Mouse (Mus musculus): ENCODE measurements around the gene Tmbim6. TPM values are rescaled to one million over a fixed set of nuclear protein-coding genes. Genes with fewer than 3 reads are reported as not detected.
A peak's percentile ranks its signal among the peaks of the same experiment; 100 is the strongest.
"Not testable (repeated sequence)": the region's sequence is repeated elsewhere in the genome, so short reads cannot be mapped to it uniquely, and the experiment has no call there.

Gene Tmbim6
- polyA plus RNA-seq, 1 experiment from 2014 or later: 225 TPM

DNA sequence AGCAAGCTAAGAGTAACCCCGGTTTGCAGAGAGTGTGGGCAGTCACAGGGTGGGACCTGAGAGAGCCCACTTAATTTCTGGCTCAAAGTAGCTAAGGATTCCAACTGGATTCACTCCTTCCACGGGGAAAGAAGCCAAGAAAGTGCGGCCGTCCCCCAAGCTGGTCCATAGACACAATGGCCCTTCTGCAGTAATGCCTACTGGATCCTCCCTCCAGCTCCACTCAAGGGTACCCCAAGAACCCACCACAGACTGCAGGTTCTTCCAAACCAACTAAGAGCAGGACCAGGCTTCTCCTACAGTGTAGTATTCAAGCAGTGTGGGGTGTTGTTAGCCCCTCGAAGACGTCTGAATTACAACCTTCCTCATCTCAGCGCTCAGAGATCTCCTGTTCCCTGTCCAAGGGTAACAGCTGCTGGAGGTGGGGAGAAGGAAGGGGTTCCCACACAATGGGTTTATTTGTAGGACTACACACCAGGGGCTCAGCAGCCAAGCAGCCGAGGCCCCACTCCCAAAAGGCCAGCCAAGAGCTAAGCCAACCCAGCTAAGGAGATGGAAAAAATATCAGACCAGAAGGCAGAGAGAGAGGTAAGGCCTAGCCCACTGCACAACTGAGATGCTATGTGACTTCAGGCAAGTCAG is 48.3 kb downstream of the Tmbim6 start:
- Histone ChIP-seq H3K27ac (replicated peaks; ENCODE audit: low read depth, low read length) (0 out of 2 replicates have a peak overlapping the region, but pooled peaks have one; percentile 21), H3K9me3 (ENCODE audit: control insufficient read depth, low read length) (no peaks in the 10 kb centered on the region), H3K4me2 (ENCODE audit: low read depth, severe bottlenecking) (no peak overlapping the region), H3K4me3 (ENCODE audit: low read depth, low read length) (no peak overlapping the region), H3K36me3 (ENCODE audit: control insufficient read depth, insufficient read depth, low read length) (no peaks in the 10 kb centered on the region; the same call in 1 of the 2 replicates), H3K27me3 (ENCODE audit: control insufficient read depth, insufficient read depth, low read length) (no peaks in the 10 kb centered on the region), H3K9ac (ENCODE audit: low read length) (peak overlapping the region; percentile 22; the same call in 1 of the 2 replicates), H3K4me1 (ENCODE audit: control insufficient read depth, insufficient read depth, low read length) (peaks cover 17% of the 10 kb centered on the region)
- no peak for DNase-seq (ENCODE audit: low spot score)
- WGBS: 77% methylated on average over 8 of the region's 8 CpGs
- ATAC-seq (ENCODE audit: insufficient number of reproducible peaks, low FRiP score, low TSS enrichment, low read depth): no peak

DNA sequence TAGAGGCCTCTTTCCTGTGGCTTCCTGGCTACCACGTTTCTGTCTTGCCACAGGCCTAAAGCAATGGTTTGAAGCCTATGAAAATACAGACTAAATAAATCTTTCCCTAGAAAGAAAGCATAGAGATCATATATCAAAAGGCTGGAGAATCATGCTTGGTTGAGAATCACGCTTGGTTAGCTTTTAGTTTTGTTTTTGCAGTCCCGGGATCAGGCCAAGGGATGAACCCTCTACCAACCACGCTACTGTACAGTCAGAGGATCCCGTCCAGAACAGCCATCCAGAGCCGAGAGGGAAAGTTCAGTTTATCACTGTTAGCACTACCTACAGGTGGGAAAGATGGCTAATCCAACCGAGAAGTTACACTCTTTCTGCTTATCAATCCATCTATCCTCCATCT is 49.7 kb downstream of the Tmbim6 start:
- H3K4me2 ChIP-seq (ENCODE audit: low read depth, severe bottlenecking): no peak overlapping the region
- 79% methylated on average over 7 of the region's 7 CpGs for WGBS
- H3K4me3 ChIP-seq (ENCODE audit: low read depth, low read length): no peak overlapping the region
- no peak overlapping the region for H3K9ac ChIP-seq (ENCODE audit: low read length)
- peaks cover 13% of the 10 kb centered on the region for H3K4me1 ChIP-seq (ENCODE audit: control insufficient read depth, insufficient read depth, low read length)
- no peak for ATAC-seq (ENCODE audit: insufficient number of reproducible peaks, low FRiP score, low TSS enrichment, low read depth)
- no peaks in the 10 kb centered on the region for H3K27me3 ChIP-seq (ENCODE audit: control insufficient read depth, insufficient read depth, low read length)
- no peak for DNase-seq (ENCODE audit: low spot score)
- no peaks in the 10 kb centered on the region for H3K9me3 ChIP-seq (ENCODE audit: control insufficient read depth, low read length)
- no peak overlapping the region for H3K27ac ChIP-seq (replicated peaks; ENCODE audit: low read depth, low read length)
- H3K36me3 ChIP-seq (ENCODE audit: control insufficient read depth, insufficient read depth, low read length): no peaks in the 10 kb centered on the region; the same call in 1 of the 2 replicates

DNA sequence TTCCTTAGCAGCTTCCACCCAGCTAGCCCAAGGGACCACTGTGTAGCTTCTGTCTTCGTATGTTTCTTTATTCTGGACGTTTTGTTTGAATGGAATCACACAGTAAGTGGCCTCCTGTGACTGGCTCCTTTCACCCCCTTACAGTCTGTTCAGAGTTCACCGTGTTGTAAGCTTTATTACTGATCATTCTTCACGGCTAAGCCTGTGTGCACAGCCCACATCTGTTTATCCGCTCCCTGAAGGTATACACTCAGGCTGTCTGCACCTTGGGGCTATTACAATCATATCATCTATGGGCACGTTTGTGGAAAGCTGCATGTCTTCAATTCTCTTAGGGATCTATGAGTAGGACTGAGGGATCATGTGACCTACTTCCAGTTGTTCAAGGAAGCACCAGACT is 52.9 kb downstream of the Tmbim6 start:
- H3K4me2 ChIP-seq (ENCODE audit: low read depth, severe bottlenecking): no peak overlapping the region
- DNase-seq (ENCODE audit: low spot score) (no peak), ATAC-seq (ENCODE audit: insufficient number of reproducible peaks, low FRiP score, low TSS enrichment, low read depth) (no peak)
- no peak overlapping the region for H3K9ac ChIP-seq (ENCODE audit: low read length)
- no peak overlapping the region for H3K27ac ChIP-seq (replicated peaks; ENCODE audit: low read depth, low read length)
- peaks cover 8% of the 10 kb centered on the region for H3K4me1 ChIP-seq (ENCODE audit: control insufficient read depth, insufficient read depth, low read length)
- WGBS: 81% methylated on average over 6 of the region's 6 CpGs
- H3K9me3 ChIP-seq (ENCODE audit: control insufficient read depth, low read length): no peaks in the 10 kb centered on the region
- H3K36me3 ChIP-seq (ENCODE audit: control insufficient read depth, insufficient read depth, low read length): no peaks in the 10 kb centered on the region; the same call in 1 of the 2 replicates
- no peaks in the 10 kb centered on the region for H3K27me3 ChIP-seq (ENCODE audit: control insufficient read depth, insufficient read depth, low read length)
- H3K4me3 ChIP-seq (ENCODE audit: low read depth, low read length): no peak overlapping the region

DNA sequence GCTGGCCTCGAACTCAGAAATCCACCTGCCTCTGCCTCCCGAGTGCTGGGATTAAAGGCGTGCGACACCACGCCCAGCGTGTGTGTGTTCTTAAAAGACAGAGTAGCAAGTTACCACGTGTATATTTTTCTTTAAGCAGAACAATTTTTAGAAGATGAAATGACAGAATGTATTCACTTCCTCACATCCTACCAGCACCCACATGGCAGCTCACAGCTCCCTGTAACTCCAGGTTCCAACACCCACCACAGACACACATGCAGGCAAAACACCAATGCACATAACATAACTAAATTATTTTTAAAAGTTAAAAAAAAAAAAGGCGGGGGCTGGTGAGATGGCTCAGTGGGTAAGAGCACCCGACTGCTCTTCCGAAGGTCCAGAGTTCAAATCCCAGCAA is 53.5 kb downstream of the Tmbim6 start:
- not testable (repeated sequence) for H3K4me1 ChIP-seq (ENCODE audit: control insufficient read depth, insufficient read depth, low read length); H3K9ac ChIP-seq (ENCODE audit: low read length); H3K4me3 ChIP-seq (ENCODE audit: low read depth, low read length); H3K36me3 ChIP-seq (ENCODE audit: control insufficient read depth, insufficient read depth, low read length); DNase-seq (ENCODE audit: low spot score); H3K27ac ChIP-seq (replicated peaks; ENCODE audit: low read depth, low read length); H3K27me3 ChIP-seq (ENCODE audit: control insufficient read depth, insufficient read depth, low read length); H3K4me2 ChIP-seq (ENCODE audit: low read depth, severe bottlenecking); H3K9me3 ChIP-seq (ENCODE audit: control insufficient read depth, low read length); ATAC-seq (ENCODE audit: insufficient number of reproducible peaks, low FRiP score, low TSS enrichment, low read depth)
- WGBS: 89% methylated on average over 10 of the region's 10 CpGs

DNA sequence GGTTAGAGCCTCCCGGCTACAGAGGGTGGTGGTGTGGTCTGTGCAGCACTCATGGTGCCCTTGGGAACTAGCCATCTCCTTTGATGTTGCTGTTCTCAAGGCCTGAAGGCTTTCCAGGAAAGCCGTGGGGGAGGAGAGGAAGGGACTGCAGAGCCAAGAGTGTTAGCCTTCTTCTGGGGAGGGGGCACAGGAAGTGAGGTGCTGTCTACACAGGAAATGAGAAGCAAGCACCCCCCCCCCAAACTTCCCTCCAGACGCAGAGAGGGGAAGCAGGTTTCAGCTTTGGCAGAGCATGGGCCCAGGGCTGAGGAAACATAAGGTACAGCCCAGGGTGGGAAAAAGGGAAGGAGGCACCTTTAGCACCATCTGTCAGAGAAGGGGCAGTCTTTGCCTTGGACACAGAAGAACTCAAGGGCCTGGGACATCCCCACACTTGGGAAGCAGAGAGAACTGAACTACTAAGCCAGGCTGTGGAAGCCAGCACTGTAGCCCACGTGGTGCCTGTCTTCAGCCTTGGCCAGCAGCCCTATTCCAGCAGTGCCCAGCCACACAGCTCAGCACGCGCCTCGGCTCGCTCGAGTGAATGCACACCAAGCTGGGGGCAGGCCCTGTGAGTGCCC is 56.6 kb downstream of the Tmbim6 start:
- Histone ChIP-seq H3K4me3 (ENCODE audit: low read depth, low read length) (no peak overlapping the region), H3K4me2 (ENCODE audit: low read depth, severe bottlenecking) (no peak overlapping the region), H3K27ac (replicated peaks; ENCODE audit: low read depth, low read length) (peak overlapping the region; percentile 16; the same call in 1 of the 2 replicates), H3K9ac (ENCODE audit: low read length) (peak overlapping the region; percentile 22; the same call in 1 of the 2 replicates), H3K27me3 (ENCODE audit: control insufficient read depth, insufficient read depth, low read length) (no peaks in the 10 kb centered on the region), H3K4me1 (ENCODE audit: control insufficient read depth, insufficient read depth, low read length) (0 out of 2 replicates have a peak, but pooled peaks cover 4% of the 10 kb centered on the region), H3K36me3 (ENCODE audit: control insufficient read depth, insufficient read depth, low read length) (no peaks in the 10 kb centered on the region; the same call in 1 of the 2 replicates), H3K9me3 (ENCODE audit: control insufficient read depth, low read length) (no peaks in the 10 kb centered on the region)
- WGBS: 59% methylated on average over 9 of the region's 9 CpGs
- no peak for DNase-seq (ENCODE audit: low spot score)
- no peak for ATAC-seq (ENCODE audit: insufficient number of reproducible peaks, low FRiP score, low TSS enrichment, low read depth)

DNA sequence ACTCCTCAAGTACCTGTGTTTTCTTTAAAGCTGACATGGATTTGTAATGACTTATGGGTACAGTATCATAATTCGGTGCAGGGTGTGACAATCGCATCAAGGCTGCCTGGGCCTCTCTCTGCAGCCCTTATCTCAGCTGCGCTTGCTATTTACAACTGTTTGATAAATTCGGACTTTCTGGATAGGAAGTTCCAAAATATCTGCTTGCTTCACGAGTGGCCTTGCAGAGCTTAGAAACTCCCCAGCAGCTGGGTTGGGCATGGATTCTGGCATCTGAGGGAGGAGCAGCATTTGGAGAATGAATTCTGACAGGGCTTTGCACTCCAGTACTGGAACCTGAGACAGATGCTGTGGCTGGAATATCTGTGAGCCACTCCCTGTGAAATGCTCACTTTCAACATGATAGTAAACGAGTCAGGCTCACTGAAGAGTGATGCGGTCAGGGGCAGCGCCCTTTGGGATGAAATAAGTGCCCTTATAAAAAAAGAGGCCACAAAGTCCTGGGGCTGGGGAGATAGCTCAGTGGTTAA is 57.1 kb downstream of the Tmbim6 start:
- DNase-seq (ENCODE audit: low spot score) (no peak), ATAC-seq (ENCODE audit: insufficient number of reproducible peaks, low FRiP score, low TSS enrichment, low read depth) (no peak)
- Histone ChIP-seq H3K9me3 (ENCODE audit: control insufficient read depth, low read length) (no peaks in the 10 kb centered on the region), H3K4me2 (ENCODE audit: low read depth, severe bottlenecking) (no peak overlapping the region), H3K4me1 (ENCODE audit: control insufficient read depth, insufficient read depth, low read length) (0 out of 2 replicates have a peak, but pooled peaks cover 4% of the 10 kb centered on the region), H3K27me3 (ENCODE audit: control insufficient read depth, insufficient read depth, low read length) (no peaks in the 10 kb centered on the region), H3K4me3 (ENCODE audit: low read depth, low read length) (no peak overlapping the region), H3K36me3 (ENCODE audit: control insufficient read depth, insufficient read depth, low read length) (no peaks in the 10 kb centered on the region; the same call in 1 of the 2 replicates), H3K27ac (replicated peaks; ENCODE audit: low read depth, low read length) (no peak overlapping the region; the same call in 1 of the 2 replicates), H3K9ac (ENCODE audit: low read length) (no peak overlapping the region)
- 83% methylated on average over 8 of the region's 8 CpGs for WGBS

DNA sequence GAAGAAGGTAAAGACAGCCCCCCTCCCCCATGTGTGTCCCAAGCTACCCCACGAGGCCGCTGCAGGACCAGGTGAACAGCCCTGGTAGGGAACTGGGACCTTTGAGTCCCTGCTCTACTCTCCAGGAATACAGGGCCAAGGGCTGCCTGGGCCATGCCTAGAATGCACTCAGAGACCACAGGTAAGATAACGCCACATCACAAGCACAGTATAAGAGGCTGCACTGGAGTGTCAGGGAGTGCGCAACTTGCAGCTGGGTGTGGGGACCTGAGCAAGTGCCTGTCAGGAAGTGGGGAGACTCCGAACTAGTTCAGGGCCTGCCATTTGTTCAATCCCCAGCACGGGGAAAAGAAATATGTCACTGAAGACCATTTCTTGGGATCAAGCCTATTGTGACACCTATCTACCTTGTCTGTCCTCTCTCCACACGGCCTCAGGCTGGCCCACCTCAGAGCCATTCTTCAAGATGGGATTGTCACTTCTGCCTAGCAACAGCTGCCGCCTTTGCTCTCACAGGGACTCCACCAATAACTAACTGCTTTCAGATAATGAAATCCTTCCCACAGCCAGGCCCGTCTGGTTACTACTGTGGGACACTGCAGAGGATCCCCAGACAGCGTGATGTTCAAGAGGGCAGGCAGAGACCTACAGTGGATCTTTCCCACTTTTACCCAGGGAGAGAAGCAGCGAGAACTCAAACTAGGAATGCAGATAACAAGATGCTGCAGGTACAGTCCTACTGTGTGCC is 60.6 kb downstream of the Tmbim6 start:
- H3K36me3 ChIP-seq (ENCODE audit: control insufficient read depth, insufficient read depth, low read length): no peaks in the 10 kb centered on the region; the same call in 1 of the 2 replicates
- WGBS: 75% methylated on average over 11 of the region's 11 CpGs
- no peak overlapping the region for H3K9ac ChIP-seq (ENCODE audit: low read length)

DNA sequence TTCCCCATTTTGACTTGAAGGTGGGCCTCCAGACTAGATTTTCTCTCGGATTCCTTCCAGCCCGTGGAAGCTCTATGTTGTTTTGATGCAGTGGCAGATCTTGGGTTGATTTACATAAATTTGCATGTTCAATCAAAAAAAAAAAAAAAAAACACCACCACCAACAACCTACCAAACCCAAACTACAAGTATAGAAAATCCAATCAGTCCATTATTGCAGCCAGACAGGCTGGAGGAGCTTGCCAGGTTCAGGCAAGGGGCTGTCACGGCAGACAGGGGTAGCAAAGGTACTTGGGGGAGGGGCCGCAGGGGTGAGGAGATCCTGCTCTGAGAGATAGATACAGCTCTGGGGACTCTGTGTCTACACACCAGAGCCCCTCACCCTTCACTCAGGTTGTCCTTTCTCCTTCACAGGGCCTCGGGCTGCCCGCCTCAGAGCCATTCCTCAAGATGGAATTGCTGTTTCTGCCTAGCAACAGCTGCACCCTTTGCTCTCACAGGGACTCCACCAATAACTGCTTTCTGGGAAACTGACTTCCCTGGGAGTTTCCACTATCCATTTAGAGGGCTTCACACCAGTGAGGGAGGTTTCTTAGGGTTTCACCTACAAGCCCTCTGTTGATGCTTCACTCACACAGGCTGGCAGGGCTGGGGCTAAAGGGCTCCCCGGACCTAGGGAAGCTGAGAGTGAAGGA is 62.0 kb downstream of the Tmbim6 start:
- no peak for DNase-seq (ENCODE audit: low spot score)
- H3K4me3 ChIP-seq (ENCODE audit: low read depth, low read length): no peak overlapping the region
- no peak for ATAC-seq (ENCODE audit: insufficient number of reproducible peaks, low FRiP score, low TSS enrichment, low read depth)
- no peaks in the 10 kb centered on the region for H3K36me3 ChIP-seq (ENCODE audit: control insufficient read depth, insufficient read depth, low read length)
- no peaks in the 10 kb centered on the region for H3K27me3 ChIP-seq (ENCODE audit: control insufficient read depth, insufficient read depth, low read length)
- WGBS: 85% methylated on average over 7 of the region's 7 CpGs
- H3K9ac ChIP-seq (ENCODE audit: low read length): no peak overlapping the region
- no peaks in the 10 kb centered on the region for H3K9me3 ChIP-seq (ENCODE audit: control insufficient read depth, low read length)
- H3K27ac ChIP-seq (replicated peaks; ENCODE audit: low read depth, low read length): no peak overlapping the region
- peaks cover 23% of the 10 kb centered on the region for H3K4me1 ChIP-seq (ENCODE audit: control insufficient read depth, insufficient read depth, low read length)
- no peak overlapping the region for H3K4me2 ChIP-seq (ENCODE audit: low read depth, severe bottlenecking)

More for the DNA sequence above, 60.6 kb downstream of the Tmbim6 start:
- Histone ChIP-seq H3K9me3 (ENCODE audit: control insufficient read depth, low read length) (no peaks in the 10 kb centered on the region), H3K4me2 (ENCODE audit: low read depth, severe bottlenecking) (no peak overlapping the region), H3K27me3 (ENCODE audit: control insufficient read depth, insufficient read depth, low read length) (no peaks in the 10 kb centered on the region), H3K4me1 (ENCODE audit: control insufficient read depth, insufficient read depth, low read length) (peaks cover 18% of the 10 kb centered on the region), H3K4me3 (ENCODE audit: low read depth, low read length) (no peak overlapping the region), H3K27ac (replicated peaks; ENCODE audit: low read depth, low read length) (no peak overlapping the region)
- ATAC-seq (ENCODE audit: insufficient number of reproducible peaks, low FRiP score, low TSS enrichment, low read depth): no peak
- no peak for DNase-seq (ENCODE audit: low spot score)

All from limb, embryonic 11.5 days (tissue).